In the genomic region with DNA sequence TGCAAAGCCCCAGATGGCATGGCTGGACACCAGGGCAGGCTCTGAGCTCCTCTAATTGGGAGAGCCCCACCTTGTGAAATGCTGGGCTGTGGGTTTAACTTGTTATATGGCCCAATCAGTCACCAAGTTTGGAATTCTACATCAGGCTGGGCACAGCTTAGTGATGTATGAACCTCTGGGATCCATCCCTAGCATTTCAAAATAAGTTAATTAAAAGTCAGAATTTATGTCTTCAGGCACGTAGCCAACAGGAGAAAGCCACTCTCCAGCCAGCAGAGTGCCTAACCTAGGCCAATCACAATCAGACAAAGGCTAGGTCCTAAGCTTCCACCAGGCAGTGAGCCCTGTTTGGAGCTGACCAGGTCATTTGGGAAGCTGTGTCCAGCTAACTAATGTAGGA, we compare ENCODE assay signal across 23 mouse cellular contexts. TPM values are rescaled to one million over a fixed set of nuclear protein-coding genes. Genes with fewer than 3 reads are reported as not detected.
DNase-seq lines count a peak whose midpoint lies in the region; ATAC-seq and TF ChIP-seq lines count a peak whose summit lies in the region.
"Had no signal": no experiment of that assay in that cellular context is flagged by ENCODE, and none has a peak within 500 bp of the region (broad histone marks: within the 10 kb centered on the region; RNA-seq: fewer than 3 reads in every experiment).

No protein-coding gene starts in this region.

- H3K4me2 ChIP-seq in kidney, embryonic 16.5 days (replicated peaks; ENCODE audit: low read depth, low read length) = no peak overlapping the region
- no peak overlapping the region for H3K4me2 ChIP-seq in neural tube, embryonic 13.5 days
- peak overlapping the region; percentile 43 for H3K4me2 ChIP-seq in liver, embryonic 15.5 days
- H3K4me2 ChIP-seq in hindbrain, embryonic 12.5 days (replicated peaks) = no peak overlapping the region
- H3K4me2 ChIP-seq: embryonic facial prominence, embryonic 13.5 days; forebrain, embryonic 13.5 days; limb, embryonic 12.5 days; lung, embryonic 14.5 days; neural tube, embryonic 12.5 days had no signal

- H3K36me3 ChIP-seq in kidney, adult 2 months (ENCODE audit: control insufficient read depth, insufficient read depth, low read length) = no peaks in the 10 kb centered on the region
- H3K36me3 ChIP-seq in kidney, embryonic 16.5 days (ENCODE audit: insufficient read depth, low read length) = peaks cover 4% of the 10 kb centered on the region; the same call in 1 of the 2 replicates
- H3K36me3 ChIP-seq in neural tube, embryonic 13.5 days = no peaks in the 10 kb centered on the region
- H3K36me3 ChIP-seq in liver, embryonic 15.5 days (replicated peaks) = peaks cover 29% of the 10 kb centered on the region
- no peaks in the 10 kb centered on the region for H3K36me3 ChIP-seq in hindbrain, embryonic 12.5 days

- no peak for ATAC-seq in kidney, embryonic 16.5 days (ENCODE audit: low FRiP score, low TSS enrichment)
- ATAC-seq in neural tube, embryonic 13.5 days (ENCODE audit: low read depth) = no peak
- no peak for ATAC-seq in liver, embryonic 15.5 days (ENCODE audit: insufficient read depth)
- ATAC-seq in megakaryocyte progenitor cell, adult 5-6 weeks (replicated peaks; ENCODE audit: poor library complexity) = no peak
- ATAC-seq in hindbrain, embryonic 12.5 days (ENCODE audit: low FRiP score) = no peak
- ATAC-seq: forebrain, embryonic 13.5 days; hindbrain, embryonic 16.5 days had no signal

- no peaks in the 10 kb centered on the region for H3K9me3 ChIP-seq in kidney, embryonic 16.5 days (ENCODE audit: low read length)
- no peaks in the 10 kb centered on the region for H3K9me3 ChIP-seq in neural tube, embryonic 13.5 days
- no peaks in the 10 kb centered on the region for H3K9me3 ChIP-seq in liver, embryonic 15.5 days (replicated peaks)
- H3K9me3 ChIP-seq in hindbrain, embryonic 12.5 days (replicated peaks) = no peaks in the 10 kb centered on the region
- H3K9me3 ChIP-seq: embryonic facial prominence, embryonic 13.5 days; forebrain, embryonic 13.5 days; limb, embryonic 12.5 days; neural tube, embryonic 12.5 days had no signal

- 25% methylated on average over 1 of the region's 1 CpGs for WGBS in kidney, adult 2 months
- WGBS in kidney, embryonic 16.5 days = 67% methylated on average over 1 of the region's 1 CpGs
- 74% methylated on average over 1 of the region's 1 CpGs for WGBS in neural tube, embryonic 13.5 days
- WGBS in liver, embryonic 15.5 days (ENCODE audit: insufficient replicate concordance) = 79% methylated on average over 1 of the region's 1 CpGs
- WGBS in hindbrain, embryonic 12.5 days = 74% methylated on average over 1 of the region's 1 CpGs

- no peak overlapping the region for H3K9ac ChIP-seq in kidney, embryonic 16.5 days (replicated peaks; ENCODE audit: low read length)
- H3K9ac ChIP-seq in neural tube, embryonic 13.5 days = no peak overlapping the region
- peak overlapping the region; percentile 37; the same call in 1 of the 2 replicates for H3K9ac ChIP-seq in liver, embryonic 15.5 days
- no peak overlapping the region for H3K9ac ChIP-seq in hindbrain, embryonic 12.5 days
- H3K9ac ChIP-seq: embryonic facial prominence, embryonic 13.5 days; forebrain, embryonic 13.5 days; limb, embryonic 12.5 days; lung, embryonic 14.5 days; neural tube, embryonic 12.5 days had no signal

- H3K4me1 ChIP-seq in kidney, adult 2 months (ENCODE audit: control insufficient read depth, insufficient read depth, low read length) = peaks cover 6% of the 10 kb centered on the region
- peaks cover 42% of the 10 kb centered on the region for H3K4me1 ChIP-seq in kidney, embryonic 16.5 days (ENCODE audit: insufficient read depth, low read length)
- H3K4me1 ChIP-seq in neural tube, embryonic 13.5 days (replicated peaks) = peaks cover 58% of the 10 kb centered on the region
- peaks cover 87% of the 10 kb centered on the region for H3K4me1 ChIP-seq in liver, embryonic 15.5 days (replicated peaks)
- peaks cover 40% of the 10 kb centered on the region for H3K4me1 ChIP-seq in hindbrain, embryonic 12.5 days

- no peak for TF ChIP-seq POLR2A in kidney, adult 2 months (IDR thresholded peaks at IDR 0.05; ENCODE audit: low read depth, low read length)

- peak; percentile 47 for DNase-seq in kidney, adult 2 months
- DNase-seq in neural tube, embryonic 10.5 days (ENCODE audit: extremely low spot score, low spot score) = no peak
- DNase-seq: adrenal gland, postnatal 14 days; cerebellum, adult 8-10 months; cerebellum, postnatal 36 days; embryo, embryonic 11 days; gastrocnemius, adult 2 months; kidney, postnatal 10 days; lung, embryonic 14.5 days; lung, postnatal 36 days; midbrain, embryonic 14.5 days; right cerebral cortex, adult 18-20 months had no signal

- no peaks in the 10 kb centered on the region for H3K27me3 ChIP-seq in kidney, adult 2 months (replicated peaks; ENCODE audit: control insufficient read depth, insufficient read depth, low read length)
- H3K27me3 ChIP-seq in kidney, embryonic 16.5 days (ENCODE audit: insufficient read depth, low read length) = no peaks in the 10 kb centered on the region
- H3K27me3 ChIP-seq in neural tube, embryonic 13.5 days = no peaks in the 10 kb centered on the region
- H3K27me3 ChIP-seq in liver, embryonic 15.5 days = no peaks in the 10 kb centered on the region
- peaks cover 1% of the 10 kb centered on the region; the same call in 1 of the 2 replicates for H3K27me3 ChIP-seq in hindbrain, embryonic 12.5 days
- H3K27me3 ChIP-seq: embryonic facial prominence, embryonic 13.5 days; limb, embryonic 12.5 days; neural tube, embryonic 12.5 days had no signal

- TF ChIP-seq CTCF in kidney, adult 2 months (conservative IDR thresholded peaks at IDR 0.05; ENCODE audit: insufficient read depth, insufficient read length, low read depth, low read length) = no peak

- H3K27ac ChIP-seq in kidney, adult 2 months (ENCODE audit: insufficient read depth, low read depth, low read length) = no peak overlapping the region
- no peak overlapping the region for H3K27ac ChIP-seq in kidney, embryonic 16.5 days (ENCODE audit: low read length)
- 0 out of 2 replicates have a peak overlapping the region, but pooled peaks have one; percentile 9 for H3K27ac ChIP-seq in neural tube, embryonic 13.5 days (replicated peaks)
- peak overlapping the region; percentile 84 for H3K27ac ChIP-seq in liver, embryonic 15.5 days (replicated peaks)
- no peak overlapping the region for H3K27ac ChIP-seq in hindbrain, embryonic 12.5 days
- H3K27ac ChIP-seq: embryonic facial prominence, embryonic 13.5 days; forebrain, embryonic 13.5 days; layer of hippocampus, adult 2 months; limb, embryonic 12.5 days; neural tube, embryonic 12.5 days had no signal

- H3K4me3 ChIP-seq in kidney, adult 2 months (ENCODE audit: insufficient read depth, low read depth, low read length) = no peak overlapping the region
- no peak overlapping the region for H3K4me3 ChIP-seq in kidney, embryonic 16.5 days (ENCODE audit: low read length)
- no peak overlapping the region for H3K4me3 ChIP-seq in neural tube, embryonic 13.5 days
- H3K4me3 ChIP-seq in liver, embryonic 15.5 days (replicated peaks) = no peak overlapping the region
- H3K4me3 ChIP-seq in hindbrain, embryonic 12.5 days = no peak overlapping the region
- H3K4me3 ChIP-seq: embryonic facial prominence, embryonic 13.5 days; forebrain, embryonic 13.5 days; gastrocnemius, adult 2 months; layer of hippocampus, adult 2 months; limb, embryonic 12.5 days; neural tube, embryonic 12.5 days had no signal

RNA-seq across cellular contexts. Expression of gene Srebf1, which starts 5.7 kb away (rescaled TPM):
- polyA plus RNA-seq in kidney, adult 2 months (2012; rRNA removed) = 89.1 and 123 TPM in 2 replicates
- 51.3 and 62.2 TPM in 2 replicates for polyA plus RNA-seq in kidney, embryonic 16.5 days (2015; fragmentation: Nextera tagmentation; extraction: Ambion mirVana)
- polyA plus RNA-seq in neural tube, embryonic 13.5 days (2015; fragmentation: Nextera tagmentation; extraction: Ambion mirVana) = 30.6 and 38.5 TPM in 2 replicates
- 53.5 and 60.6 TPM in 2 replicates for polyA plus RNA-seq in liver, embryonic 15.5 days (2015; fragmentation: Nextera tagmentation; extraction: Ambion mirVana)
- total RNA-seq in megakaryocyte progenitor cell, adult 5-6 weeks (2015) = 20.9 and 23.3 TPM in 2 replicates
- 20.6 and 29.3 TPM in 2 replicates for total RNA-seq in megakaryocyte progenitor cell, adult 5-6 weeks (2017)
- polyA plus RNA-seq in hindbrain, embryonic 12.5 days (2016; fragmentation: Nextera tagmentation; extraction: Ambion mirVana) = 49.2 and 51.9 TPM in 2 replicates

Comparison
In these comparisons a context has a peak if more than half of its experiments do, and no peak if none do; other contexts are left out.
1. H3K27ac ChIP-seq: peak in neural tube, embryonic 13.5 days (single experiment) and liver, embryonic 15.5 days (single experiment); none in kidney, adult 2 months (single experiment), kidney, embryonic 16.5 days (single experiment) and hindbrain, embryonic 12.5 days (single experiment).